Mouse (Mus musculus) gastrocnemius, adult 8-10 months (tissue): ENCODE measurements around the gene Gm14403. TPM values are rescaled to one million over a fixed set of nuclear protein-coding genes. Genes with fewer than 3 reads are reported as not detected.
"Not testable (repeated sequence)": the region's sequence is repeated elsewhere in the genome, so short reads cannot be mapped to it uniquely, and the experiment has no call there.

Experiments used
- DNase-seq, 2 experiments: peaks; one replicate each; pipeline ENCODE4 v3.0.0; 2022; ENCODE audit warnings: low spot score in 2 of 2
- total RNA-seq, 4 experiments: library from RNA; stranded (reverse); gene quantifications; 2 replicates each; pipeline ENCODE4 v1.2.4; 2022

The Gm14403 gene
- total RNA-seq, result 10 to 100 TPM; 29.9 to 54.3 (median 41.4) TPM

- not testable (repeated sequence) for DNase-seq
These were observed at the start of gene Gm14403 for GRCm38 (mm10) chr2:177498067-177498466. Gm14403 (plus strand) TSS chr2:177498215.

DNA sequence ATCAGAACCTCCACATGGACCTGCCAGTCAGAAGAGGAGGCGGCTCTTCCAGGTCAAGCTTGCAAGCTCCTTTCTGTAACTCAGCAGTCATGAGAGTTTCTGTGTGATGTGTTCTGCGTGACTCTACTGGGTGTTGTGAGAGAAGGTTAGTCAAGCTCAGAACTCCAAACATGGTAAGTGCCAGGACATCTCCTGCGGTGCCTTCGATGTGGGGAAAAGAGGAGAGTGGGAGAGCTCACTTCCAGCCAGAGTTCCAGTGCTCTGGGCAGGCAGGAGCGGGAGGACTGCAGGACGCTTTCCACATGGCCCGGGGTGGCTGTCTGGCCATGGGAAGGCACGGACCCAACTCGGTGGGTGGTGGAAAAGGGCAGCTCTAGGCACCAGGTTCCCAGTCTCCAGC, 33.3 kb upstream of the Gm14403 start, which contains the start of gene Zfp970:
Gene Zfp970 (plus strand): TSS at position 58 of the 400 bp plus-strand sequence.
- DNase-seq, result not testable (repeated sequence)

DNA sequence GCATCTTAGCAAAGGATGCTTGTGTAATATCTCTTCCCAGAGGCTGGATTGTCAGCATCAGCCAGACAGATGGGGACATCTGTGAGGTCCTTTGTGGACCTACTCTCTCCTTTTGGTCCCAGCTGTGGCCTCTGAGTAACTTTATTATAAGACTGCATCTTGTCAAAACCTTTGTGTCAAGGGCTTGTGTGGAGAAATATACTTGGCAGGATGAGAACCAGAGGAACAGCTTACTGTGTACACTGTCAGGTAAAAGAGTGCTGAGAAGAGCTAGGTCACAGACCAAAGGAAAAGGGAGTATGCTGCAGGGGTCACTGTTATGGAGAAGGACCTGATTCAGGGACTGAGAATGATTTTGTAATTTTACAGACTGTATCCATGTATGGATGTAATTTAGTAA, 29.8 kb upstream of the Gm14403 start:
- not testable (repeated sequence) for DNase-seq

GRCm38 (mm10) chr2:177472261-177472660, 25.8 kb upstream of the Gm14403 start:
- DNase-seq, result not testable (repeated sequence)

DNA sequence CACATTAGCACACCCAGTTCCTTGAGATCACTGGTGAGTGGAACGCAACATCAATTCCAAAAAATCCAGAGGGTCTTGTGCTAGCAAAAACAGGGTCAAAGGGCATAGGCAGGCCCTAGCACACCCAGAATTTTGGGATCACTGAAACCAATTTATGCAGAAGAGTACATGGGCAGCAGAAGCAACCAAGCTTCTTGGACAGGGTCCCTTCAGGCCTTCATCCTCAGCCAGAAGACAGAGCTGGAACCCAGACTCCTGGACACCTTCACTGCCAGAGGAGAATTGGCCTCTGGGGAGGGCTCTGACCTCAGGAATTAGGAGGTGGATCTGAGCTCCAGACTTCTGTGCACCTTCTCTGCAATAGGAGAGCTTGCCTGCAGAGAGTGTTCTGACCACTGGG, 16.0 kb upstream of the Gm14403 start:
- not testable (repeated sequence) for DNase-seq

- not testable (repeated sequence) for DNase-seq
These were observed 14.6 kb upstream of the Gm14403 start for GRCm38 (mm10) chr2:177483238-177483948.

- DNase-seq, result not testable (repeated sequence)
These were observed 1.2 kb downstream of the Gm14403 start for GRCm38 (mm10) chr2:177499182-177499581.

- not testable (repeated sequence) for DNase-seq
These were observed 7.2 kb downstream of the Gm14403 start for GRCm38 (mm10) chr2:177505211-177505719.

- not testable (repeated sequence) for DNase-seq
These were observed 13.4 kb downstream of the Gm14403 start for GRCm38 (mm10) chr2:177511381-177511780.

DNA sequence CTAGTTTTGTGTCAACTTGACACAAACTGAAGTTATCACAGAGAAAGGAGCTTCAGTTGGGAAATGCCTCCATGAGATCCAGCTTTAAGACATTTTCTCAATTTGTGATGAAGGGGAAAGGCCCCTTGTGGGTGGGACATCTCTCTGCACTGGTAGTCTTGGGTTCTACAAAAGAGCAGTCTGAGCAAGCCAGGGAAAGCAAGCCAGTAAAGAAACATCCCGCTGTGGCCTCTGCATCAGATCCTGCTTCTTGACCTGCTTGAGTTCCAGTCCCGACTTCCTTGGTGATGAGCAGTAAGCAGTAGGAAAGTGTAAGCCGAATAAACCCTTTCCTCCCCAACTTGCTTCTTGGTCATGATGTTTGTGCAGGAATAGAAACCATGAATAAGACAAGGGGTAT, 14.0 kb downstream of the Gm14403 start:
- DNase-seq, result not testable (repeated sequence)

DNA sequence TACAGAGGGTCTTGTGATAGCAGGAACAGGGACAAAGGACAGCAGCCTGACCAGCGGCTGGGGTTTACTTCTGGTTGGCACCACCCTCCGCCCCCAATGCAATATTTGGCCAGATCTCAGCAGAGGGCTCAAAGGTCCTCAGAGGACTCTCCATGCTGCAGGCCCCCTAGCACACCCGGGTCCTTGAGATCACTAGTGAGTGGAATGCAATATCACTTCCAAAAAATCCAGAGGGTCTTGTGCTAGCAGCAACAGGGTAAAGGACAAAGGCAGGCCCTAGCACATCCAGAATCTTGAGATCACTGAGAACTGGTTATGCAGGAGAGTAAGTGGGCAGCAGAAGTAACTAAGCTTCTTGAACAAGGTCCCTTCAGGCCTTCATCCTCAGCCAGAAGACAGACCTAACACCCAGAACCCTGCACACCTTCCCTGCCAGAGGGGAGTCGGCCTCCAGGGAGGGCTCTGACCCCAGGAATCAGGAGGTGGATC, 16.0 kb downstream of the Gm14403 start:
- not testable (repeated sequence) for DNase-seq

- not testable (repeated sequence) for DNase-seq
These were observed 19.7 kb downstream of the Gm14403 start for GRCm38 (mm10) chr2:177517746-177518145.

GRCm38 (mm10) chr2:177518354-177518753, 20.3 kb downstream of the Gm14403 start:
- not testable (repeated sequence) for DNase-seq

GRCm38 (mm10) chr2:177518960-177519359, 20.9 kb downstream of the Gm14403 start:
- not testable (repeated sequence) for DNase-seq

GRCm38 (mm10) chr2:177520035-177520434, 22.0 kb downstream of the Gm14403 start:
- no peak for DNase-seq

DNA sequence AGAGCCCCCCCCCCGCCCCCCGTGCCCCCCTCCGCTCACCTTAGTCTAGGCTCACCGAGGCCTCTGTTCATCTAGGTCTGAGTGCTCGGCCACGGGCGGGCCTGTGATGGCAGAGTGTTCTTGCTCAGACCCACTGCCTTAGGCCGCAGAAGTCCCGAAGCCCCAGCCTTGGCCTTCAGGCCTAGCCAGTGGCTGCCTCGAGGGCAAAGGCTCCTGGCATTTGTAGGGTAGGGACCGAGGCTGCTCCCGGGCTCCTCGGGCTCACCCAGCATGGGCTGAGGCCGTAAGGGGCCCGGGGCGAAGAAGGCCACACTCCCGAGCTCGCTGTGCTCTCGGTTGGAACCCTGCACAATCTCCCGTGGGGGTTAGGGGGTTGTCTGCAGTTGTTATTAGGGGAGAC, 25.0 kb downstream of the Gm14403 start:
- DNase-seq, result no peak

DNA sequence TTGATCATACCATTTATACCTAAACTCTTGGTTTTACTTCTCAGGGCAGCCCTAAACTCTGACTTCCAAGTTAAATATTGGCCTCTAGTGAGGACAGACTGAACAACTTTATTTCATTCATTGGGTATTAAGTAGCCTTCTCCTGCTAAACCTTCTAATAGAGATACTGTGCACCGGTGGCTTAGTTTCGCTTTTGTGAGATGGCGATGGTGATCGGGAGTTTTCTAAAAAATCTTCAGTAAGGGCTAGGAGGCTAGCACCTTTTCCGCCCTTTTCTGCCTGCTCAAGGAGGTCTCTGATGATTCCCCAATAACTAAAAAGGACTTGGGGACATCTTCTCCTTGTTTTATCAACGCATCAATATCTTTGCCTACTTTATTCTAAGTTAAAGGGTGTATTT, 25.7 kb downstream of the Gm14403 start:
- not testable (repeated sequence) for DNase-seq

DNA sequence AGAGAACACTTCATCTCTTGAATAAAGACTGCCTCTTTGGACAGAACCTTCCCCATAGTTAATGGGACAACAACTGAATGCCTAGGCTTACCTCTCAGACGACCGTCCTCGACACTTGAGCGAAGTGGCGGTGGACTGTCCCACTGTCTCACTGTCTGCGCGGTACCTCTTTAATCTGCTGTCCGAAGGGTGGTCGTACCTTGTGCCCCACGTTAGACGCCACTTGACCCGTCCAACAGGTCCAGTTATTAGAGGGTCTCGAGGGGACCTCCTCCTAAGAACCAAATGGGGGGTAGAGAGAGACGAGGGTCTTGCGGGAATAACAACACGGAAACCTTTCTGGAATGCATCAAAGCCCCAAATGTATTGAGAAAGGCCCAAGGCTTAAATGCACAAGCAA, 26.2 kb downstream of the Gm14403 start:
- not testable (repeated sequence) for DNase-seq

DNA sequence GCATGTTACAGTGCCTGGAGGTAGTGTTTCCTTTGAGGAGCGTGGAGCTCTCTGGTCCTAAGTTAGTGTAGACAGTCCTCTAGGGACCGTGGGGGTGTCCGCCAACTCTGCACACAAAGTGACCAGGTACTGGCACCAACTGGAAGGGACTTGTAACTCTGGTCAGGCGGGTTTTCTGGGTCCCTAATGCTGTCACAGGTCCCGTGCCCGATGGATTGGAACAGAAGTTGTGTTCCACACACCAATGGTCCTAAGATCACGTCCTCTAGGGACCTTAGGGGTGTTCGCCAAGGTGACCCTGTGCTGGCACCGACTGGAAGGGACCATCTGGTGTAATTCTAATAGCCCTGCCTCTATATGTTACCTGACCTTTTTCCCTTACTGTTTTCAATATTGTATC, 37.9 kb downstream of the Gm14403 start:
- DNase-seq, result no peak

GRCm38 (mm10) chr2:177537141-177537540, 39.1 kb downstream of the Gm14403 start:
- not testable (repeated sequence) for DNase-seq

DNA sequence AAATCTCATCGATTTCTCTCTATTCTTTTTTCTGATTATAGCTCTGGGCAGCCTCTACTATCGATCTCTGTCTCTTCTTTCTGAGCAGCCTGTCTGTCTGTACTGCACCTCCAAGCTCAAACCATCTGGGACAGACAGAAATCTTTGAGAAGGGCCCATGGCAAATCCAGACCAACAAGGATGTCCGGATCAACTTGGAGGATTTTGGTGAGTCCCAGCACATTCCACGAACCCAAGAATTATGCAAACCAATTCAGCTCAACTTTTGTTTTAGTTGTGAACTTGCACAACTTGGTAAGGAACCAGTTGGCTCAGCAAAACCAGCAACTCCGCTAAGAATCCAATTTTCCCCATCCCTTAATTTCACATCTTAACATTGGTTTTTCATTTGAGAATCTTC, 39.7 kb downstream of the Gm14403 start:
- DNase-seq, result not testable (repeated sequence)

DNA sequence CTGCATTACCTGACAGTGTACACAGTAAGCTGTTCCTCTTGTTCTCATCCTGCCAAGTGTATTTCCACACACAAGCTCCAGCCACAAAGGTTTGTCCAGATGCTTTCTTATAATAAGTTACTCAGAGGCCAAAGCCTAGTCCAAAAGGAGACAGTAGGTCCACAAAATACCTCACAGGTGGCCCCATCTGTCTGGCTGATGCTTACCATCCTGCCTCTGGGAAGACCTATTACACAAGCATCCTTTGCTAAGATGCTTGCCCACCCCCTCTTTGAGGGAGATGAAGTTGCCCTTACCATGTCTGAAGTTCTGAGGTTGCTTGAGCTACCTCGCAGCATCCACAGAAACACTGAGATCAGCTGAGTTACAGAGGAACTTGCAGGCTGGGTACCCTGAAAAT, 57.2 kb downstream of the Gm14403 start:
- DNase-seq, result not testable (repeated sequence)
